ENCODE assay signal across 8 mouse cellular contexts in genomic region chr2:152815879-152816656, GRCm38 (mm10). TPM values are rescaled to one million over a fixed set of nuclear protein-coding genes. Genes with fewer than 3 reads are reported as not detected.
DNase-seq lines count a peak whose midpoint lies in the region; ATAC-seq lines count a peak whose summit lies in the region.

No protein-coding gene starts in this region.

- H3K4me1 ChIP-seq in liver, embryonic 11.5 days (replicated peaks; ENCODE audit: control insufficient read depth, insufficient read depth, low read length), result peaks cover 74% of the 10 kb centered on the region

- DNase-seq in cerebellum, adult 11-12 months, result peak; percentile 56
- DNase-seq in cerebellum, adult 11 months, result no peak
- peak; percentile 58 to 69 for DNase-seq in spleen, postnatal 10 days (ENCODE audit: low spot score in 2 of 2)
- no peak for DNase-seq in spleen, adult 12 weeks (ENCODE audit: low spot score)
- no peak for DNase-seq in liver, embryonic 11.5 days (ENCODE audit: low spot score)
- no peak for DNase-seq in embryo, embryonic 10 days (ENCODE audit: low spot score)
- no peak for DNase-seq in ovary, postnatal 36 days (ENCODE audit: low spot score)
- DNase-seq in B cell, adult 2 months, result no peak

- H3K27me3 ChIP-seq in liver, embryonic 11.5 days (replicated peaks; ENCODE audit: control insufficient read depth, insufficient read depth, low read length), result no peaks in the 10 kb centered on the region

- peak overlapping the region; percentile 87 for H3K27ac ChIP-seq in liver, embryonic 11.5 days (ENCODE audit: low read depth, low read length)

- H3K9me3 ChIP-seq in liver, embryonic 11.5 days (ENCODE audit: control insufficient read depth, low read length), result no peaks in the 10 kb centered on the region

- H3K36me3 ChIP-seq in liver, embryonic 11.5 days (ENCODE audit: control insufficient read depth, insufficient read depth, low read length), result peaks cover 2% of the 10 kb centered on the region; the same call in 1 of the 2 replicates

- ATAC-seq in liver, embryonic 11.5 days (replicated peaks; ENCODE audit: low FRiP score), result peak; percentile 37; the same call in 1 of the 2 replicates

- 60% methylated on average over 7 of the region's 7 CpGs for WGBS in liver, embryonic 11.5 days

- H3K4me2 ChIP-seq in liver, embryonic 11.5 days, result peak overlapping the region; percentile 42

- H3K9ac ChIP-seq in liver, embryonic 11.5 days (ENCODE audit: low read depth, low read length), result no peak overlapping the region; the same call in 1 of the 2 replicates

- no peak overlapping the region for H3K4me3 ChIP-seq in liver, embryonic 11.5 days (ENCODE audit: low read depth, low read length)

RNA-seq across cellular contexts. Expression of gene Bcl2l1, which starts 15.5 kb away (rescaled TPM):
- 61.7 and 69.3 TPM in 2 replicates for polyA plus RNA-seq in liver, embryonic 11.5 days (2014; fragmentation: Nextera tagmentation; extraction: Ambion mirVana)

RNA-seq across cellular contexts. Expression of gene Tpx2, which starts 31.7 kb away (rescaled TPM):
- polyA plus RNA-seq in liver, embryonic 11.5 days (2014; fragmentation: Nextera tagmentation; extraction: Ambion mirVana), result 107 and 118 TPM in 2 replicates

Comparison
In these comparisons a context has a peak if more than half of its experiments do, and no peak if none do; other contexts are left out.
1. DNase-seq: peak in cerebellum, adult 11-12 months (single experiment) and spleen, postnatal 10 days (2 of 2); none in cerebellum, adult 11 months (single experiment), spleen, adult 12 weeks (single experiment), liver, embryonic 11.5 days (single experiment), embryo, embryonic 10 days (single experiment), ovary, postnatal 36 days (single experiment) and B cell, adult 2 months (0 of 2).